Mouse (Mus musculus): ENCODE measurements around the gene Twnk. TPM values are rescaled to one million over a fixed set of nuclear protein-coding genes. Genes with fewer than 3 reads are reported as not detected.

Twnk gene
- polyA plus RNA-seq, 1 experiment from 2014 or later, result 28.4 TPM

DNA sequence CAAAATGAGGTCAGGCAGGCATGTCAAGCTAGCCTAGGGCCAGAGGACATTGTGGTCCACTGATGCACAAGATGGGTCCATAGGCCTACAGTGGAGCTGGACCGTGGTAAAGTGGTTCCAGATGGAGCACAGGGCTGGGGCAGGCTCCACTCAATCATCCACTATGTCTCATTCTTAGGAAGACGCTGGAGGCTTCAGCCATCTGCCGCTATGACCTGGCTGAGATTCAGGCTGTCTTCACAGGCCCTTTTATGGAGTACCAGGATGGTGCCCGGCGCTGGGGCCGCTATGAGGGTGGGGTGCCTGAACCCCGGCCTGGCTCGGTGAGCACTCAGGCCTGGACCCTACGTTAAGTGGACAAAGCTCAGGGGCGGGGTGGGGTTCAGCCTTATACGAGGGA, 7.7 kb upstream of the Twnk start:
- Histone ChIP-seq H3K27me3 (ENCODE audit: insufficient read depth, low read length) (no peaks in the 10 kb centered on the region), H3K36me3 (ENCODE audit: insufficient read depth, low read length) (peaks cover 13% of the 10 kb centered on the region; the same call in 1 of the 2 replicates), H3K9ac (replicated peaks; ENCODE audit: low read length) (no peak overlapping the region), H3K9me3 (ENCODE audit: low read length) (no peaks in the 10 kb centered on the region), H3K4me3 (ENCODE audit: low read length) (no peak overlapping the region), H3K27ac (ENCODE audit: low read length) (no peak overlapping the region), H3K4me1 (ENCODE audit: insufficient read depth, low read length) (no peaks in the 10 kb centered on the region), H3K4me2 (replicated peaks; ENCODE audit: low read depth, low read length) (no peak overlapping the region)
- ATAC-seq (ENCODE audit: low FRiP score, low TSS enrichment), result peak; percentile 36; the same call in 1 of the 2 replicates
- WGBS, result 88% methylated on average over 11 of the region's 11 CpGs

DNA sequence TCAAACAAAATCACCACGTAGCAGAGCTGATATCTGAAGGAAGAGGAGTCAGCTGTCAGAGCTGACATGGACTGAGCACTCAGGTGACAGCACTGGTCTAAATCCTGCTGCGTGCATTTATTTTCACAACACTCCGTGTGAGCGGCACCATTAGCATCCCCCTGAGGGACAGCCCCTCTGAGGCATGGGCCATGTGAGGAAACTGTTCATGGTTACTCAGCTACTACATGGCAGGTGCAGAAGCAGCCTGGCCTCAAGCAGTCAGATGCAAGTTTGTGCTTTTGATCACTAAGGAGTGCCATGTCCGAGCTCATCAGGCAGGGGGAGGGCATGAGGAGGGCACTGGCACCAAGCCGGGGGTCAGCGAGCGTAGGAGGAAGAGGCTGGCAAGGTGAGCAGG, 5.8 kb upstream of the Twnk start:
- no peaks in the 10 kb centered on the region for H3K27me3 ChIP-seq (ENCODE audit: insufficient read depth, low read length)
- H3K9ac ChIP-seq (replicated peaks; ENCODE audit: low read length), result no peak overlapping the region
- no peak overlapping the region for H3K4me2 ChIP-seq (replicated peaks; ENCODE audit: low read depth, low read length)
- peaks cover 20% of the 10 kb centered on the region; the same call in 1 of the 2 replicates for H3K36me3 ChIP-seq (ENCODE audit: insufficient read depth, low read length)
- no peak overlapping the region for H3K27ac ChIP-seq (ENCODE audit: low read length)
- no peaks in the 10 kb centered on the region for H3K9me3 ChIP-seq (ENCODE audit: low read length)
- 86% methylated on average over 8 of the region's 8 CpGs for WGBS
- no peak overlapping the region for H3K4me3 ChIP-seq (ENCODE audit: low read length)
- no peak for ATAC-seq (ENCODE audit: low FRiP score, low TSS enrichment)
- peaks cover under 1% of the 10 kb centered on the region; the same call in 1 of the 2 replicates for H3K4me1 ChIP-seq (ENCODE audit: insufficient read depth, low read length)

DNA sequence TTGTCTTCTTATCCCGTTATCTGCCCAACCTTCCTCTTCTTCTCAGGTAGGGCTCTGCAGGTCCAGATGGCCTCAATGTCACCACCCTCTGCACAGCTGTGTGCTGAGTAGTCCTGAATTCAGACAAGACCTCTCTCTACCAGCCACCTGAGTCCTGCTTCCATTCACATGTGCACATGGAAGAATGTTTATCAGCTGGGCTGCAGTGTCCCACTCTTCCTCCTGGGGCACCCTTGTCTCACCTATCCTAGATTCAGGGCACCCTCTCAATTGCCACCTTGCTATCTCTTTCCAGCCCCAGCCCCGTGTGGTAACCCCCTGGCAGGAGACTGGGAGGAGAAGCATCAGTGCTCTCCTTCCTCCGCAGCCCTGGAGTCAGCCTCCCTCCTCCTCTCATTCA, 3.2 kb upstream of the Twnk start:
- peaks cover 20% of the 10 kb centered on the region; the same call in 1 of the 2 replicates for H3K36me3 ChIP-seq (ENCODE audit: insufficient read depth, low read length)
- ATAC-seq (ENCODE audit: low FRiP score, low TSS enrichment), result no peak
- peaks cover 17% of the 10 kb centered on the region for H3K4me1 ChIP-seq (ENCODE audit: insufficient read depth, low read length)
- no peak overlapping the region for H3K4me3 ChIP-seq (ENCODE audit: low read length)
- no peak overlapping the region for H3K4me2 ChIP-seq (replicated peaks; ENCODE audit: low read depth, low read length)
- no peak overlapping the region for H3K27ac ChIP-seq (ENCODE audit: low read length)
- no peak overlapping the region for H3K9ac ChIP-seq (replicated peaks; ENCODE audit: low read length)
- H3K27me3 ChIP-seq (ENCODE audit: insufficient read depth, low read length), result no peaks in the 10 kb centered on the region
- H3K9me3 ChIP-seq (ENCODE audit: low read length), result no peaks in the 10 kb centered on the region
- 70% methylated on average over 3 of the region's 3 CpGs for WGBS

DNA sequence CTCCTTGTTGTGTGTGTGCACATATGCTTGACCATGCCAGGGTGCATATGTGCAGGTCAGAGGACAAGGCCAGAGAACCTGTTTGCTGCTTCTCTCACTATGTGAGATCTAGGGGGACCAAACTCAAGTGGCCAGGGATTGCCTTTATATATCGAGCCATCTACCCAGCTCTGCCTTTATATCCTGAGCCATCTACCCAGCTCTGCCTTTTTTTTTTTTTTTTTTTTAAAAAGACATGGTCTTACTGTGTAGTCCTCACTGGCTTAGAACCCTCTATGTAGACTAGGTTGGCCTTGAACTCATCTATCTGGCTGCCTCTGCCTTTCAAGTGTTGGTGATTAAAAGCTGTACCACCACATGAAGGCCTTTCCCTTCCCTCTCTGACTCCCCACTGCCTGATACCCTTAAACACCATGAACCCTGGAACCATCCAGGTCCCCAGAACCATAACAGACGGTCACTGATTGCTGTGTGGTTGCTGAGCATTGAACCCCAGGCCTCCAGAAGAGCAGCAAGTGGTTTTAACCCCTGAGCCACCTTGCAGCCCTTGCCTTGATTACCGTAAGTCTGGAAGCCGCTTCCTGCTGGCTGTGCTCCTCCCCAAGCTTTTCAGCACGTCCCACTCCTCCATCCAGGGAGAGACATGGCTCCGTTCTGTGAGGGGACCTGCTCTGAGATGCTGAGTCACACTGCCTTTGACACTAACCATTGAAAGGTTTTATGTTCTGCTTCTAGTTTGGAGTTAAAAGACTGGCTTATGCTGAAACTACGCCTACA, 1.5 kb upstream of the Twnk start:
- 88% methylated on average over 7 of the region's 7 CpGs for WGBS
- no peak overlapping the region for H3K4me3 ChIP-seq (ENCODE audit: low read length)

DNA sequence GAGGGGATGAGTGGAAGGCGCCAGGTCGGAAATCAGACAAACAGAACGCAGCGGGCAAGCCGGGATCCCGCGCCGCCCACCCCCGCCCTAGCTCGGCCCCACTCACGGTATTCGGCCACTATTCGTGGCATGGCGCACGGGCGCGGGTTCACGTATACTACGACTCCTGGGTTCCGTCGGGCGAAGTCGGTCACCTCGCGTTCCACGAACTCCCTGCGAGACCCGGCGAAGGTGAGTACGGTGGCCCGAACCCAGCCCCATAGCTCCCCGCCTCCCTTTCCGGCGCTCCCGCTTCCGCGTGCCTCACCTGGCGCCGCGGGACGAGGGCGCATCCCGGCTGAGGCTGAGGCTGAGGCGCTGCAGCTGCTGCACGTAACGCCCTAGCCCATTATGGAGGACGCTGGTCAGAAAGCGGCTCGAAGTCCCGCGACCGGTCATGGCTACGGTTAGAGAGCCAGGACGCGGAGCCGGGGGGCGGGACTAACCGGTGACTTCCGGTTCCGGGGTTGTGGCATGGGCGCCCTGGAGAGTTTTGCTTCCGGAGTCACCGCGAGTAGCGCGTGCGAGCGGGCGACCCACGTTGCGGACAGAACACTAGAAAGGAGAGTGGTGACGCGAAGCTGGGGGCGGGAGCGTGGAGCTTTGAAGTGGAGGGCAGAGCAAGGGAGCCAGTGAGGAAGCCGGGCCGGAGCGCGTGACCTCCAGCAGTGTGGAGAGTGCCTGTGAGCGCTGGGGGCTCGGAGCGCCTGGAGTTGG, 672 bp downstream of the Twnk start, which contains the start of gene Mrpl43:
Gene Mrpl43, minus strand, starts transcription at position 486 of the 756 bp plus-strand sequence.
- peaks cover 30% of the 10 kb centered on the region for H3K36me3 ChIP-seq (ENCODE audit: insufficient read depth, low read length)

More for the DNA sequence above, 1.5 kb upstream of the Twnk start:
- Histone ChIP-seq H3K9me3 (ENCODE audit: low read length) (no peaks in the 10 kb centered on the region), H3K4me2 (replicated peaks; ENCODE audit: low read depth, low read length) (no peak overlapping the region), H3K27ac (ENCODE audit: low read length) (no peak overlapping the region), H3K4me1 (ENCODE audit: insufficient read depth, low read length) (peaks cover 21% of the 10 kb centered on the region), H3K27me3 (ENCODE audit: insufficient read depth, low read length) (no peaks in the 10 kb centered on the region), H3K36me3 (ENCODE audit: insufficient read depth, low read length) (peaks cover 20% of the 10 kb centered on the region; the same call in 1 of the 2 replicates), H3K9ac (replicated peaks; ENCODE audit: low read length) (no peak overlapping the region)
- no peak for ATAC-seq (ENCODE audit: low FRiP score, low TSS enrichment)

DNA sequence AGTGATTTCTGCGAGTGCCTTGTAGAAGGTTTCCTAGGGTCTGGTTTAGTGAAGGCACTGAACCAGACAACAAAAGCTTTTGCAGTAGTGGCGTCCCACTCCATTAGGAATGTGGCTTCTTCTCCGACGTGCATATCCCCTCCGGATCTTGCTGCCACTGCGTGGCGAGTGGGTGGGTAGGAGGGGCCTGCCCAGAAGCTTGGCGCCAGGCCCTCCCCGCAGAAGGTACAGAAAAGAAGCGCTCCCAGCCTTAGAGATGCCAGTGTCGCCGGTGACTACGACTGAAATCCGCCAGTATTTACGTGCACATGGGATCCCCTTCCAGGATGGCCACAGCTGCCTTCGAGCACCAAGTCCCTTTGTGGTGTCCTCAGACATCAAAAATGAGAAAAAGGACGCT, 1.6 kb downstream of the Twnk start:
- Histone ChIP-seq H3K36me3 (ENCODE audit: insufficient read depth, low read length) (peaks cover 32% of the 10 kb centered on the region), H3K9me3 (ENCODE audit: low read length) (no peaks in the 10 kb centered on the region), H3K9ac (replicated peaks; ENCODE audit: low read length) (peak overlapping the region; percentile 90), H3K27me3 (ENCODE audit: insufficient read depth, low read length) (no peaks in the 10 kb centered on the region), H3K27ac (ENCODE audit: low read length) (peak overlapping the region; percentile 87), H3K4me3 (ENCODE audit: low read length) (peak overlapping the region; percentile 97), H3K4me1 (ENCODE audit: insufficient read depth, low read length) (peaks cover 24% of the 10 kb centered on the region), H3K4me2 (replicated peaks; ENCODE audit: low read depth, low read length) (peak overlapping the region; percentile 86)
- 38% methylated on average over 17 of the region's 17 CpGs for WGBS
- ATAC-seq (ENCODE audit: low FRiP score, low TSS enrichment), result no peak

More for the DNA sequence above, 672 bp downstream of the Twnk start, which contains the start of gene Mrpl43:
- H3K9ac ChIP-seq (replicated peaks; ENCODE audit: low read length), result peak within 1 kb of the TSS; percentile 90
- ATAC-seq (ENCODE audit: low FRiP score, low TSS enrichment), result peak; percentile 92
- H3K27ac ChIP-seq (ENCODE audit: low read length), result peak within 1 kb of the TSS; percentile 87
- H3K9me3 ChIP-seq (ENCODE audit: low read length), result no peaks in the 10 kb centered on the region
- H3K4me3 ChIP-seq (ENCODE audit: low read length), result peak within 1 kb of the TSS; percentile 97
- peak within 1 kb of the TSS; percentile 86 for H3K4me2 ChIP-seq (replicated peaks; ENCODE audit: low read depth, low read length)
- no peaks in the 10 kb centered on the region for H3K27me3 ChIP-seq (ENCODE audit: insufficient read depth, low read length)
- H3K4me1 ChIP-seq (ENCODE audit: insufficient read depth, low read length), result peaks cover 24% of the 10 kb centered on the region
- under 1% methylated on average over 77 of the region's 82 CpGs for WGBS

DNA sequence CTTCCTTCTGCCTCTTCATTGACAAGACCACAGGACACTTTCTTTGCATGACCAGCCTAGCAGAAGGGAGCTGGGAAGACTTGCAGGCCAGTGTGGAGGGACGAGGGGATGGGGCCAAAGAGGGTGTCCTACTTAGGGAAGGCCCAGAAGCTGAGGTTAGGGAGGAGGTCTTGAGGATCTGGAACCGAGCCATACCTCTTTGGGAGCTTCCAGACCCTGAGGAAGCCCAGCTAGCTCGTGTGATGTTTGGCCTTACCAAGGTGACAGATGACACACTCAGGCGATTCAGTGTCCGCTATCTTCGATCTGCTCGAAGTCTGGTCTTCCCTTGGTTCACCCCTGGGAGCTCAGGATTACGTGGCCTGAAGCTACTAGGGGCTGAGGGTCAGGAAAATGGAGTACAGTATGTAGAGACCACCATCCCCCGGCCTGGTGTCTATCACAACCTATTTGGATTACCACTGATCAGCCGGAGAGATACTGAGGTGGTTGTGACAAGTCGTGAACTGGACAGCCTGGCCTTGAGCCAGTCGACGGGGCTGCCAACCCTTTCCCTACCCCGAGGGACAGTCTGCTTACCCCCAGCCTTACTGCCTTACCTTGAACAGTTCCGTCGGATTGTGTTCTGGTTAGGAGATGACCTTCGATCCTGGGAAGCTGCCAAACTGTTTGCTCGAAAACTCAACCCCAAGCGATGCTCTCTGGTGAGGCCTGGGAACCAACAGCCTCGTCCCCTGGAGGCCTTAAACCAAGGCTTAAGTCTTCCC, 2.1 kb downstream of the Twnk start:
- WGBS, result 90% methylated on average over 20 of the region's 20 CpGs
- Histone ChIP-seq H3K4me2 (replicated peaks; ENCODE audit: low read depth, low read length) (peak overlapping the region; percentile 86), H3K27me3 (ENCODE audit: insufficient read depth, low read length) (no peaks in the 10 kb centered on the region), H3K27ac (ENCODE audit: low read length) (no peak overlapping the region), H3K9ac (replicated peaks; ENCODE audit: low read length) (peak overlapping the region; percentile 90), H3K4me3 (ENCODE audit: low read length) (peak overlapping the region; percentile 97), H3K9me3 (ENCODE audit: low read length) (no peaks in the 10 kb centered on the region), H3K4me1 (ENCODE audit: insufficient read depth, low read length) (peaks cover 24% of the 10 kb centered on the region), H3K36me3 (ENCODE audit: insufficient read depth, low read length) (peaks cover 32% of the 10 kb centered on the region)
- no peak for ATAC-seq (ENCODE audit: low FRiP score, low TSS enrichment)

DNA sequence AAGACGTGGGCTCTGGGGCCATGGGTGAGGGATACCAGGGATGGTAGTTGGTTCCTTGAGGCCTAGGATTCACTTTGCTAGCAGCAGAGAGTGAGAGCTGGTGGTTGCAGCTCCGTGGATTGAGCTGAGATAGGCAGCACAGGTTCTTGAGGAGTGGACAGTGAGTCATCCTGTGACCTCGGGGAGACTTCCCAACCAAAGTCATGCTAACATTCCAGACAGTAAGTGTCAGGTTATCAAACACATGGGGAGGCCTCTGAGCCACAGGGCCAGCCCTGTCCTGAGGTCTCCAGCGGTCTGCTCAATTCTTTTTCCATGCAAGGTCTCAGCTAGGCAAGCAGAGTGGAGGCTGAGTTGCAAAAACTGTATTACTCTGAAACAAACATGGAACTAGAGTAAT, 5.2 kb downstream of the Twnk start:
- H3K4me1 ChIP-seq (ENCODE audit: insufficient read depth, low read length), result peaks cover 39% of the 10 kb centered on the region
- no peaks in the 10 kb centered on the region for H3K27me3 ChIP-seq (ENCODE audit: insufficient read depth, low read length)
- no peak overlapping the region for H3K4me3 ChIP-seq (ENCODE audit: low read length)
- ATAC-seq (ENCODE audit: low FRiP score, low TSS enrichment), result no peak
- H3K4me2 ChIP-seq (replicated peaks; ENCODE audit: low read depth, low read length), result no peak overlapping the region
- 92% methylated on average over 4 of the region's 4 CpGs for WGBS
- H3K9me3 ChIP-seq (ENCODE audit: low read length), result no peaks in the 10 kb centered on the region
- H3K36me3 ChIP-seq (ENCODE audit: insufficient read depth, low read length), result peaks cover 24% of the 10 kb centered on the region
- no peak overlapping the region for H3K27ac ChIP-seq (ENCODE audit: low read length)
- H3K9ac ChIP-seq (replicated peaks; ENCODE audit: low read length), result no peak overlapping the region

DNA sequence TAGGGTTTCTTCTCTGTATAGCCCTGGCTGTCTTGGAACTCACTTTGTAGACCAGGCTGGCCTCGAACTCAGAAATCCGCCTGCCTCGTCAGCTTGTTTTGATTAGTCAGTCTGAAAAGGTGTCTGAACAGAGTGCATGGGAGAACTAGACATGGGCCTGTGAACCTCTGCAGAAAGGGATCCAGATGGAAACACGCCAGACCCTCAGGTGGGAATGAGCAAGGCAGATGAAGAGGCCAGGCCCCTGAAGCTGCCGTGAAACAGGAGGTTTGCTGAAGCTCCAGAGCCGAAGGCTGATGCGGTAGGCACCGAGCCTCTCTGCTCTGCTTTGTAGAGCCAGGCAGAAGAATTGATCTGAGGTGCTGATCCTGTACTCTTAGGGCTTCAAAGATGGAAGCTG, 6.8 kb downstream of the Twnk start:
- Histone ChIP-seq H3K4me3 (ENCODE audit: low read length) (no peak overlapping the region), H3K27ac (ENCODE audit: low read length) (no peak overlapping the region), H3K36me3 (ENCODE audit: insufficient read depth, low read length) (peaks cover 24% of the 10 kb centered on the region), H3K9me3 (ENCODE audit: low read length) (no peaks in the 10 kb centered on the region), H3K9ac (replicated peaks; ENCODE audit: low read length) (no peak overlapping the region), H3K4me1 (ENCODE audit: insufficient read depth, low read length) (peaks cover 43% of the 10 kb centered on the region), H3K27me3 (ENCODE audit: insufficient read depth, low read length) (no peaks in the 10 kb centered on the region), H3K4me2 (replicated peaks; ENCODE audit: low read depth, low read length) (no peak overlapping the region)
- no peak for ATAC-seq (ENCODE audit: low FRiP score, low TSS enrichment)
- WGBS, result 84% methylated on average over 8 of the region's 8 CpGs
